Mouse (Mus musculus): ENCODE data around the gene Neurl1a.

DNA sequence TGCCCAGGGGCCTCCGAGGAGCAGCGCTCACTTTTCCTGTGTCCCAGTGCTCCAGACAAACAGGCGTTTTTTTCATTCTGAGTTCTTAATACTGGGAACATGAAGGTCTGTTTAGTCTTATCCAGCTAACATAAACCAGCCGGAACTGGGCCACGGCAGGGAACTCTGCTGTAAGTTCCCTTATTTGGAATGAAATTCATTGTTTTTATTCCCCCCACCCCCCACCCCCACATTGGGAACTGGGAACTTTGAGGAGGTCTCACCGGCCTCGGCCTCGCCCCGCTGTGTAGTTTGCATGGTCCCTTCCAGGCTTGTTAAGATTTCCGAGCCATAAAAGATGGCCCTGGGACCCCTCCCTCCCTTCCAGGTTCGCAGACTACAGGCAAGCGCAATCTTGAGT lies 23.4 kb downstream of the Neurl1a start:
- TF ChIP-seq CTCF (conservative IDR thresholded peaks at IDR 0.05; ENCODE audit: insufficient read depth, insufficient read length, low read depth, low read length), result no peak
- TF ChIP-seq POLR2A (IDR thresholded peaks at IDR 0.05; ENCODE audit: low read depth, low read length), result no peak
